In genomic region chr11:120562949-120563348, GRCm38 (mm10) we compare ENCODE assay signal across 37 mouse cellular contexts. TPM values are rescaled to one million over a fixed set of nuclear protein-coding genes. Genes with fewer than 3 reads are reported as not detected.
"Had no signal": no experiment of that assay in that cellular context is flagged by ENCODE, and none has a peak within 500 bp of the region (broad histone marks: within the 10 kb centered on the region; RNA-seq: fewer than 3 reads in every experiment).

No protein-coding gene starts in this region.

- H3K4me3 ChIP-seq: limb, embryonic 10.5 days; limb, embryonic 12.5 days; limb, embryonic 13.5 days; limb, embryonic 15.5 days; liver, embryonic 12.5 days; liver, embryonic 13.5 days; liver, embryonic 15.5 days; lung, embryonic 15.5 days; megakaryocyte, embryonic 14.5 days; midbrain, embryonic 10.5 days; midbrain, embryonic 12.5 days; midbrain, embryonic 13.5 days; midbrain, embryonic 15.5 days; myocyte; neural tube, embryonic 12.5 days had no signal

- H3K27ac ChIP-seq: limb, embryonic 10.5 days; limb, embryonic 12.5 days; limb, embryonic 13.5 days; limb, embryonic 15.5 days; liver, embryonic 12.5 days; liver, embryonic 13.5 days; liver, embryonic 14.5 days; liver, embryonic 15.5 days; lung, embryonic 15.5 days; macrophage; midbrain, embryonic 10.5 days; midbrain, embryonic 12.5 days; midbrain, embryonic 13.5 days; midbrain, embryonic 15.5 days; neural tube, embryonic 12.5 days had no signal

- DNase-seq: left cerebral cortex, postnatal 4 days; liver; liver, embryonic 13.5 days; liver, postnatal 0 days; lung, adult 18-20 months; lung, adult 2 months; lung, embryonic 14.5 days; lung, postnatal 10 days; lung, postnatal 14 days; lung, postnatal 36 days; lung, postnatal 4 days; midbrain, embryonic 14.5 days had no signal

RNA-seq across cellular contexts. Expression of gene Ppp1r27, which starts 12.0 kb away (rescaled TPM):
- total RNA-seq: left cerebral cortex, postnatal 10 days; left cerebral cortex, postnatal 14 days; left cerebral cortex, postnatal 25 days; left cerebral cortex, postnatal 36 days; left cerebral cortex, postnatal 4 days; megakaryocyte, adult 5-6 weeks; megakaryocyte-erythroid progenitor cell, adult 5-6 weeks; midbrain, postnatal 0 days; monocyte, adult 5-6 weeks had no signal

RNA-seq across cellular contexts. Expression of gene Gcgr, which starts 32.5 kb away (rescaled TPM):
- total RNA-seq: left cerebral cortex, postnatal 25 days; left cerebral cortex, postnatal 36 days; megakaryocyte progenitor cell, adult 5-6 weeks; megakaryocyte, adult 5-6 weeks; megakaryocyte-erythroid progenitor cell, adult 5-6 weeks; monocyte, adult 5-6 weeks had no signal
